Mouse (Mus musculus) intestine, embryonic 14.5 days (tissue): ENCODE results near the gene Slc2a2. TPM values are rescaled to one million over a fixed set of nuclear protein-coding genes. Genes with fewer than 3 reads are reported as not detected.

Experiments
- ATAC-seq: fragments of 200-750 bp; cut with Nextera tagmentation; replicated peaks from 2 replicates; pipeline ENCODE4 v1.8.0; 2017; ENCODE audit warnings: low read depth, moderate number of reproducible peaks, moderate TSS enrichment, moderate library complexity; ENCODE audit not compliant: low FRiP score, low TSS enrichment
- DNase-seq: peaks from one replicate; pipeline ENCODE4 v3.0.0-alpha.2; 2018; ENCODE audit warnings: low spot score
- H3K27ac ChIP-seq: fragments of 300-500 bp; sonication (generic); 2 replicates; pipeline ENCODE4 v1.5.1; 2014; ENCODE audit warnings: low read depth, mild to moderate bottlenecking, control low read depth
- H3K27me3 ChIP-seq: fragments of 300-500 bp; sonication (generic); replicated peaks from 2 replicates; pipeline ENCODE4 v1.6.1; 2014; ENCODE audit warnings: low read length, control low read depth; ENCODE audit not compliant: control insufficient read depth, insufficient read depth
- H3K36me3 ChIP-seq: fragments of 300-500 bp; sonication (generic); 2 replicates; pipeline ENCODE4 v1.6.1; 2014; ENCODE audit warnings: low read length, control low read depth; ENCODE audit not compliant: control insufficient read depth, insufficient read depth
- H3K4me1 ChIP-seq: fragments of 300-500 bp; sonication (generic); replicated peaks from 2 replicates; pipeline ENCODE4 v1.6.1; 2014; ENCODE audit warnings: low read length, control low read depth, mixed read lengths; ENCODE audit not compliant: control insufficient read depth, insufficient read depth
- H3K4me2 ChIP-seq: fragments of 300-500 bp; sonication (generic); 2 replicates; pipeline ENCODE4 v1.6.1; 2014; ENCODE audit warnings: low read length
- H3K4me3 ChIP-seq: fragments of 300-500 bp; sonication (generic); 2 replicates; pipeline ENCODE4 v1.5.1; 2014; ENCODE audit warnings: low read depth, low read length, control low read depth, mixed read lengths
- H3K9ac ChIP-seq: fragments of 300-500 bp; sonication (generic); 2 replicates; pipeline ENCODE4 v1.6.1; 2014; ENCODE audit warnings: mild to moderate bottlenecking, low read length
- H3K9me3 ChIP-seq: fragments of 300-500 bp; sonication (generic); 2 replicates; pipeline ENCODE4 v1.6.1; 2016; ENCODE audit warnings: low read length, control low read depth; ENCODE audit not compliant: control insufficient read depth
- WGBS: fragments of 180-500 bp; shearing (Covaris S2); extraction: QIAGEN DNeasy Blood & Tissue Kit; methylation state at CpG from one replicate; pipeline ENCODE4 v1.1.7; 2014; 5-methylcytosine and 5-hydroxymethylcytosine counted together
- polyA plus RNA-seq: library from polyadenylated mRNA; unstranded; fragments of >200 nt; fragmentation: Nextera tagmentation; extraction: Ambion mirVana; gene quantifications from 2 replicates; pipeline ENCODE4 v1.2.1, GENCODE M21; 2014

Gene Slc2a2
- polyA plus RNA-seq, 1 experiment from 2014 or later: 0.91 TPM

DNA sequence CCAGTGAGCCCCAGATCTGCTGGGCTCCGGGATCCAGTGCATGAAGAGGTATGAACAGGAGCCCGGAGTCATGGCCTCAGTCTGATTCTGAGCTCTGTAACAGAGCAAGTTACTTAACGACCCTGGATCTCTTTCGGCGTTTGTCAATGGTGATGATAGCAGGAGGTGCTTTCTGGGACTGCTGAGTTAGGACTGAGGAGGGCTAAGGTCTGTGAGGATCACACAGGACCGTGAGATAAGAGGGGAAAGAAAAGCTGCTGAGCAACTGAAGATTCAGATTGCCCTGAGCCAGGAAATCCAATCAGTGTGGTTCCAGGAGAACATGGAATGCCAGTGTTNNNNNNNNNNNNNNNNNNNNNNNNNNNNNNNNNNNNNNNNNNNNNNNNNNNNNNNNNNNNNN, 42.6 kb downstream of the Slc2a2 start:
- H3K27ac ChIP-seq: no peak overlapping the region
- 36% methylated on average over 6 of the region's 6 CpGs for WGBS
- H3K36me3 ChIP-seq: no peaks in the 10 kb centered on the region
- no peak for ATAC-seq
- no peaks in the 10 kb centered on the region for H3K4me1 ChIP-seq
- no peak overlapping the region for H3K9ac ChIP-seq
- DNase-seq: no peak
- no peak overlapping the region for H3K4me3 ChIP-seq
- H3K4me2 ChIP-seq: no peak overlapping the region
- no peaks in the 10 kb centered on the region for H3K9me3 ChIP-seq
- no peaks in the 10 kb centered on the region for H3K27me3 ChIP-seq

DNA sequence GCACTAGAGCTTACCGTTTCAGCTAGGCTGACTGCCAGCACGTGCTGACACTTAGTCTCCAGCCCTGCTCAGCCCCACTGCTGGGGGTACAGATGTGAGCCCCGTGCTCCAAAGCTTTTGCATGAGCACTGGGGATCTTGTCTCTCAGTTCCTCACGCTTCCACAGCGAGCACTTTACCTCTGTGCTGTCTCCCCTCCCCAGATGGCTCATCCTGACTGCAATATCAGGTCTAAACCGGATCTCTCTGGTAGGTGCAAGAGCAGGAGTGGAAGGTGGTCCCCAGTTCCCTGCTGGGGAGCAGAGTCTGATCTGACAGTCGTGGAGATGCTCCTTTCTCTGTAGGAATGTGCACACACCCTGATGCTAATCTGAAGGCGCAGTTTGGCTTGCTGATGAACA, 45.5 kb downstream of the Slc2a2 start:
- Histone ChIP-seq H3K27ac (no peak overlapping the region), H3K4me2 (no peak overlapping the region), H3K4me3 (no peak overlapping the region), H3K27me3 (no peaks in the 10 kb centered on the region), H3K4me1 (no peaks in the 10 kb centered on the region), H3K9ac (no peak overlapping the region), H3K9me3 (no peaks in the 10 kb centered on the region), H3K36me3 (no peaks in the 10 kb centered on the region)
- 50% methylated on average over 8 of the region's 8 CpGs for WGBS
- no peak for DNase-seq
- ATAC-seq: no peak

- H3K4me1 ChIP-seq: no peaks in the 10 kb centered on the region
- H3K27me3 ChIP-seq: no peaks in the 10 kb centered on the region
- H3K27ac ChIP-seq: no peak overlapping the region
- DNase-seq (peak; percentile 81), ATAC-seq (peak; percentile 84; the same call in 1 of the 2 replicates)
- WGBS: 29% methylated on average over 7 of the region's 7 CpGs
- H3K9ac ChIP-seq: no peak overlapping the region
- H3K4me3 ChIP-seq: no peak overlapping the region
- H3K36me3 ChIP-seq: no peaks in the 10 kb centered on the region
- no peaks in the 10 kb centered on the region for H3K9me3 ChIP-seq
- H3K4me2 ChIP-seq: no peak overlapping the region
These were observed 48.3 kb downstream of the Slc2a2 start for GRCm38 (mm10) chr3:28745835-28746483.

DNA sequence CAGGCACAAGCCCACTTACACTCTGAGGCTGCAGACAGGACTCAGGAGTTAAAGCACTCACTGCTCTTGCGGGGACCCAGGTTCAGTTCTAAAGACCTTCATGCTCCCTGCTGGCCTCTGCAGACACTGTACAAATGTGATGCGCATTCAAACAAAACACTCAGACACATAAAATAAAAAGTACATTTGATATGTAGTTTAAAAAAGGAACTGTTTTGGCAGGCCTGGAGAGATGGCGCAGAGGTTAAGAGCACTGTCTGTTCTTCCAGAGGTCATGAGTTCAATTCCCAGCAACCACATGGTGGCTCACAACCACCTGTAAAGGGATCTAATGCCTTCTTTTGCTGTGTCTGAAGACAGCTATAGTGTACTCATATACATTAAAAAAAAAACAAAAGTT, 50.4 kb downstream of the Slc2a2 start:
- Histone ChIP-seq H3K4me2 (no peak overlapping the region), H3K4me1 (no peaks in the 10 kb centered on the region), H3K27me3 (no peaks in the 10 kb centered on the region), H3K27ac (no peak overlapping the region), H3K9ac (no peak overlapping the region), H3K9me3 (no peaks in the 10 kb centered on the region), H3K4me3 (no peak overlapping the region), H3K36me3 (no peaks in the 10 kb centered on the region)
- 82% methylated on average over 3 of the region's 3 CpGs for WGBS
- DNase-seq: no peak
- no peak for ATAC-seq

DNA sequence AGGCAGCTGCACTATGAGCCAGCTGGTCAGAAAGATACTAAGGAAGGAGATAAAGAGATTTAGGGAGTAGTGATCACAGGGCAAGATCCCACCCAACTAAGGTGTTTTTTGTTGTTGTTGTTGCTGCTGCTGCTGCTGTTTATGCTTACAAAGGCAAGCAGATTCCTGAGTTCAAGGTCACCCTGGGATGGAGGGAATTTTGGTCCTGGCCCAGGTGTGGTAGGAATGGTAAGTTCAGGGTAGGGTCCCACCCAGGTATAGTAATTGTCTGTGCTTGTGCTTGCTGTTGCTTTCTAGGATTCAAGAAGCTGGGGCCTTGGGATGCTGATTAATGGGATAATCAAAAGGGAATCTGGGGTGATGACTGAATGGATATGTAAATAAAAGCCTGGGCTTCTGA, 51.3 kb downstream of the Slc2a2 start:
- no peak overlapping the region for H3K9ac ChIP-seq
- no peaks in the 10 kb centered on the region for H3K4me1 ChIP-seq
- no peak overlapping the region for H3K27ac ChIP-seq
- no peak overlapping the region for H3K4me3 ChIP-seq
- H3K27me3 ChIP-seq: no peaks in the 10 kb centered on the region
- DNase-seq: no peak
- no peak overlapping the region for H3K4me2 ChIP-seq
- H3K36me3 ChIP-seq: no peaks in the 10 kb centered on the region
- no peaks in the 10 kb centered on the region for H3K9me3 ChIP-seq
- ATAC-seq: no peak

DNA sequence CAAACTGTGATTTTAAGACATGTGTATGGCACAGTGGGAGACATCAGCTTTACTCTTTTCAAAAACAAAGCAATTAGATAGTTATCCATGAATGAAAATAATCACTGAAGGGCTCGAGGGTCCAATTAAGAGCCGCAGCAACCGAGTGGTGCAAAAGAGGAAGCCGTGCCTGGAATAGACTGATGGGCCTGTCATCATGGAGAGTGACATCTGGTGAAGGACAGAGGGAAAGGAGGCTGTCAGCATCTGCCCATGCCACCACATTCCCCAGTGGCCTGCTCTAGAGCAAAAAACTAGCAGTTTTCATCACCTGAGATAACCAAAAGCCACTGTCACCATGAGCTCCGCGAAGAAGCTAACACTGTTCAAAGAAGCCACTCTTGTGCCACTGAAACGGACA, 57.8 kb downstream of the Slc2a2 start:
- Histone ChIP-seq H3K36me3 (no peaks in the 10 kb centered on the region), H3K27ac (no peak overlapping the region), H3K4me1 (no peaks in the 10 kb centered on the region), H3K9ac (no peak overlapping the region), H3K4me3 (no peak overlapping the region), H3K9me3 (no peaks in the 10 kb centered on the region), H3K4me2 (no peak overlapping the region), H3K27me3 (no peaks in the 10 kb centered on the region)
- no peak for ATAC-seq
- 83% methylated on average over 7 of the region's 7 CpGs for WGBS
- DNase-seq: no peak

DNA sequence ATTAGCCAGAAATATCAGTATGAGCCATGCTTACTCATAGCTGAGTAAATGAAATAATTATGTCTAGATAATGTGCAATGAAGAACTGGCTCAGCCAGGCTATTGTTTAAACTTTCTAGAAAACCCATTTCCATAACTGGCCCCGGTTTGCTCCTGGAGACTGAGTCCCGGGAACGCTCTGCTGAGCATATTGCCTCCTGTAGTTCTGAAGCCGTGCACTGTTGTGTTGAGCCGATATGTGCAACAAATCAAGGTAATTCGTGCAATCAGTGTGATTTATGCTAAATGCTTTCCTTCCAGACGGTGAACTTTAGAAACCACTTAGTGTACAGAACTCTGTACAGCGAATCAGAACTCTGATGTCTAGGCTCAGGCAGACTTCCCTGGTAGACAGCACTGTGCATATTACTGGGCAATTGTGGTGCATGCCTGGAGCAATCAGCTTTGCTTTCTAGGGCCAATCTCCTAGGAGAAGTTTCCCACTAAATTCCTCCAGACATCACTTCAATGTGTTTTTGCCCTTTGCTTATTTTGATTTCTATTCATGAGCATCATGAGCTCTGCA, 63.6 kb downstream of the Slc2a2 start:
- H3K36me3 ChIP-seq: no peaks in the 10 kb centered on the region

GRCm38 (mm10) chr3:28766935-28767334, 69.2 kb downstream of the Slc2a2 start:
- 88% methylated on average over 4 of the region's 4 CpGs for WGBS

More for the DNA sequence above, 63.6 kb downstream of the Slc2a2 start:
- H3K4me3 ChIP-seq: no peak overlapping the region
- no peaks in the 10 kb centered on the region for H3K9me3 ChIP-seq
- H3K4me1 ChIP-seq: no peaks in the 10 kb centered on the region
- no peak overlapping the region for H3K27ac ChIP-seq
- no peaks in the 10 kb centered on the region for H3K27me3 ChIP-seq
- WGBS: 62% methylated on average over 8 of the region's 8 CpGs
- no peak for DNase-seq
- no peak for ATAC-seq
- H3K4me2 ChIP-seq: no peak overlapping the region
- no peak overlapping the region for H3K9ac ChIP-seq

DNA sequence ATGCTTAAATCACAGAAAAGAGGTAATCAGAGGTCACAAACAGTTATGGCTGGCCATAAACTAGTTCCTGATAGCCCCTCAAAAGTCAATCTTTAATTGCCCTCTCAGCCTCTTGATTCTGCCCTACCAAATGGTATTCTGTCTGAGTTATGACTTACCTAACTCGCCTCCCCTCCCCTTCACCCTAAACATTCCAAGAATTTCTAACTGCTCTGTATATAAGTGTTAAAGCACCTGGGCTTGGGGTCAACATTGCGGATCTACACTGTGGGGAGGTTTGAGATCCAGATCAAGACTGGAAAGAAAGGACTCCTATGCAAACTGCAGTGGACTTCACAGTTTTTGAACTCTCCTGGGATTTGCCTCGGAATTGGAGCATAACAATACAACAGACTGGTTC, 70.5 kb downstream of the Slc2a2 start:
- H3K9me3 ChIP-seq: no peaks in the 10 kb centered on the region
- H3K4me3 ChIP-seq: no peak overlapping the region
- ATAC-seq: no peak
- no peak overlapping the region for H3K9ac ChIP-seq
- no peak for DNase-seq
- no peaks in the 10 kb centered on the region for H3K27me3 ChIP-seq
- no peaks in the 10 kb centered on the region for H3K36me3 ChIP-seq
- no peaks in the 10 kb centered on the region for H3K4me1 ChIP-seq
- 55% methylated on average over 3 of the region's 3 CpGs for WGBS
- no peak overlapping the region for H3K27ac ChIP-seq
- no peak overlapping the region for H3K4me2 ChIP-seq

More at GRCm38 (mm10) chr3:28766935-28767334, 69.2 kb downstream of the Slc2a2 start:
- no peak overlapping the region for H3K27ac ChIP-seq
- H3K9ac ChIP-seq: no peak overlapping the region
- H3K4me1 ChIP-seq: no peaks in the 10 kb centered on the region
- DNase-seq (no peak), ATAC-seq (no peak)
- no peak overlapping the region for H3K4me2 ChIP-seq
- no peaks in the 10 kb centered on the region for H3K9me3 ChIP-seq
- no peaks in the 10 kb centered on the region for H3K27me3 ChIP-seq
- H3K4me3 ChIP-seq: no peak overlapping the region
- H3K36me3 ChIP-seq: no peaks in the 10 kb centered on the region
